Mouse (Mus musculus): ENCODE measurements at regions not wholly inside any gene's neighbourhood (a gene's known extent, or its start where the extent isn't known, plus 50 kb on each side); places are given as distances from the start of the nearest gene placed in this dataset.
"Not testable (repeated sequence)": the region's sequence is repeated elsewhere in the genome, so short reads cannot be mapped to it uniquely, and the experiment has no call there.

DNA sequence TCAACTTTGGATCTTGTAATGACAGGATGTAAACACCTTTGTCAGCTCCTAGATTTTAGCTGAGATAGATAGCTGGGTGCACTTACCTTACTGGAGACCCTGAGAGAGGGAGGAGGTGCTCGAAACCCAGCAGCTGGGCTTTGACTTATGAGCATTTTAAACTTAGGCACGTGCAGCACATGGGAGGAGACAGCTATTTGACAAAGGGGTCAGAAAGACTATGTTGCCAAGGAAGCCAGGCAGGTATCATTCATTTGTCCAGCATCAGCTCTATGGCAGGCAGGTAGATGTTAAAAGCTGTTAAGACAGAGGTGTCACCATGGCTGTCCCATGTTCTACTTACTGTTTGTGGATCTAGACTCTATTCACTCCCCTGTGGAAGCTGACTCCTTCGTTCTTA lies 120.0 kb upstream of the Tet2 start:
- no peak for DNase-seq (ENCODE audit: low read depth, low spot score)

DNA sequence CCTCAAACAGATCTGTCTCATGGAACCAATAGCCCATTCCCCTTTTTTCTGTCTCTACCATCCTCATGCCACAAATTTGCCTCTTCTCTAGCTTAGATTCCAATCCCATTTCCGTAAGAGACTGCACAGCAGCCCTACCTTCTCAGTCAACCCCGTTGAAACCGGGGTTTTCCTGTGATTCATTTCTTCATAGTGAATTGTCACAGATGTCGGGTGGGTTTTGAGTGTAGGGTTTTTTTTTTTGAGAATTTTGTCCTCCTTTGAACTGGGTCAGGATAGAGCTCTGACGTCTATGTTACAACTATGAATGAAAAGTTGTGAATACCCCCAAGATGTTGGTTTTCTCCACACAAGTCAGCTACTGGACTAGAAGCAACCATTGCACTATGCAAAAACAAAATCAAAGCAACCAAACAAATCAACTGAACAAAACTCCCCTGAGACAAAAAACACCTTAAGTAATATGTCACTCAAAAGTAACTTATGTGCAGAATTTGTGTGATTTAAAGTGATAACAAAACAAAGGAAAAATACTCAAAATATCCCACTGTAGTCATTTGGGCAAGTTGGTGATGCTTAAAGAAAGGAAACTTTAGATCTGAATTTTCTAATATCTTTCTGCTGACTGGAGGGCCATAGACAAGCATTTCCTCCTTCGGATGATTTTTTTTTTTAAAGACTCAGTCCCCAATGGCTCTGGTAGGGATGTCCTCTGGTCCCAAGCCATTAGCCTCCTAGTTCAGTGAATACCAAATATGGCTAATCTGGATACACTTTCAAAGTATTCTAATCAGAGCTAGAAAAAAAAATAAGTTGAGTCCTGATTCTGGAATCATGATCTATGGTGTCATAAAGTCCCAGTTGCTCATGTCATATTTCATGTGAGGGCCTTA lies 120.7 kb upstream of the Tet2 start:
- no peak for DNase-seq (ENCODE audit: low read depth, low spot score)

GRCm38 (mm10) chr3:133672742-133673447 lies 128.0 kb upstream of the Tet2 start:
- no peak for DNase-seq (ENCODE audit: low read depth, low spot score)

DNA sequence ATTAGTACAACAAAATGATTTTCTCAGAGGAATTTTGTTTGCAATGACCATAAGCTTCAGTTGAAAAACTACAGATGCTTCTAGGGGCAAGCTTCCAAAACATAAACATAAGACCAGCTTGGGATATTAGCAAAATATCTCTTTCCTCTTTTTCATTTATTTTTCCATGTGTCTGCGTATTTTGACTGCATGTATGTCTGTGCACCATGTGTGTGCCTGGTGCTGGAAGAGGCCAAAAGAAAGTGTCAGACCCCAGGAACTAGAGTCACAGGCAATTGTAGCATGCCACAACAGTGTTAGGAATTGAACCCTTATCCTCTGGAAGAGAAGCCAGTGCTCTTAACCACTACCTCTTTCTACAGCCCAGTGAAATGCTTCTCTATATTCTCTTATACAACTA lies 133.0 kb upstream of the Tet2 start:
- DNase-seq (ENCODE audit: low read depth, low spot score): no peak

GRCm38 (mm10) chr3:133679891-133680290 lies 135.0 kb upstream of the Tet2 start:
- no peak for DNase-seq (ENCODE audit: low read depth, low spot score)

DNA sequence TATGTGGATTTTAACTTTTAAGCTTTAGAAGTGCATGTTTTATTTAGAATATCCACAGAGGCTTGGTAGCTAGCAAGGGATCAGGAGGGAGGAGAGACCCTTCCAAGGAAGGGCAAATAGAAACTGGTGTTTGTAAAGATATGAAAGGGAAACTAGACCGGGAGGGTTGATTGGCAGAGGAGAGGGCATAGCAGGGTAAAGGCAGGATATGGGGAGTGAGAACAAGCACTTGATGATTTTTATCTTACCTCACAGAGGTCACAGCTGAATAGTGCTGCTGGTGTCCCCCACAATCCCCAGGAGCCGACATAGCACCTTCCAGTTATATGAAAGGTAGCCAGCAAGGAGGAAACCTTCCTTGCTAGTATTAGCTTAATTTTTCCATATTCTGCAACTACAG lies 135.4 kb upstream of the Tet2 start:
- no peak for DNase-seq (ENCODE audit: low read depth, low spot score)

GRCm38 (mm10) chr3:133680805-133681204 lies 135.9 kb upstream of the Tet2 start:
- DNase-seq (ENCODE audit: low read depth, low spot score): no peak

- no peak for DNase-seq (ENCODE audit: low read depth, low spot score)
These were observed 139.3 kb upstream of the Tet2 start for GRCm38 (mm10) chr3:133684196-133684743.

DNA sequence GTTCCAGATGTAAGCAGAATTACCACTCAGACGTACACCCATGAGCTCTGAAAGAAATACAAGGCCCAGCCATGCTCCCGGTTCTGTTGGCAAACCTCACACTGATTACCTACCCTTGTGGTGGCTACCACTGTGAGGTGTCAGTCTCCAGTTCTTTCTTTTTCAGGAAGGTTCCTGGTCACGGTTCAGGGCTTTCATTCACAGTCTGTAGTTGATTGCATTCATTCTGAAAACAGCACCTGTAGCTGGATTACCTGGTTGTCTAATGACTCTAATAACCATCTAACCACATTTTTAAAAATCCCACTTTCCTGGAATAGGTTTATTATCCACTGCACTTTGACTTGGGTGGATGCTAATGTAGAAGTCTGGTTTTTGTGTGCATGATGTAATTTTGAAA lies 139.8 kb upstream of the Tet2 start:
- no peak for DNase-seq (ENCODE audit: low read depth, low spot score)

DNA sequence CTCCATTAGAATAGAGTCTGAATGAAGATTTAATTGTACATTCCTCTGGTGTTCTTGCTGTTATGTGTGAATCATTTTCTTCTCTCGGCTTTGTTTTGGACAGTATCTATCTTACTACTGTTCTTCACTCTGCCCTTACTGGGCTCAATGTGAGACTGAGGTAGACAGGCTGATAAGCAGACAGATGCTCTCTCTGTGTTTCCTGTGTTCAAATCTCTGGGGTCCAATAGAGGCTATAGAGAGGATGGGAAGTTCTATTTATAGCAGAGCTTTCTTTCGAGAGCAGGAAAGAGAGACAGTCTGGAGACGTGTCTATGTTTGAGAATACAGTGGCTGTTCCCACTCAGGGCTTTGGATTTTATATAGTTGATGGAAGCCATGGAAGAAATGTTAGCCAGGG lies 140.5 kb upstream of the Tet2 start:
- DNase-seq (ENCODE audit: low read depth, low spot score): no peak

- no peak for DNase-seq (ENCODE audit: low read depth, low spot score)
These were observed 149.1 kb upstream of the Tet2 start for GRCm38 (mm10) chr3:133694057-133694456.

- no peak for DNase-seq (ENCODE audit: low read depth, low spot score)
These were observed 151.2 kb upstream of the Tet2 start for GRCm38 (mm10) chr3:133696122-133696521.

DNA sequence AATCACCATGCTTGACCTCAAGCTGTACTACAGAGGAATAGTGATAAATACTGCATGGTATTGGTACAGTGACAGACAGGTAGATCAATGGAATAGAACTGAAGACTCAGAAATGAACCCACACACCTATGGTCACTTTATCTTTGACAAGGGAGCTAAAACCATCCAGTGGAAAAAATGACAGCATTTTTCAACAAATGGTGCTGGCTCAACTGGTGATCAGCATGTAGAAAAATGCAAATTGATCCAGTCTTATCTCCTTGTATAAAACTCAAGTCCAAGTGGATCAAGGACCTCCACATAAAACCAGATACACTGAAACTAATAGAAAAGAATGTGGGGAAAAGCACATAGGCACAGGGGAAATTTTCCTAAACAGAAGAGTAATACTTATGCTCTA lies 159.9 kb upstream of the Tet2 start:
- not testable (repeated sequence) for DNase-seq (ENCODE audit: low read depth, low spot score)

GRCm38 (mm10) chr3:133711518-133711917 lies 166.6 kb upstream of the Tet2 start:
- DNase-seq (ENCODE audit: low read depth, low spot score): no peak

DNA sequence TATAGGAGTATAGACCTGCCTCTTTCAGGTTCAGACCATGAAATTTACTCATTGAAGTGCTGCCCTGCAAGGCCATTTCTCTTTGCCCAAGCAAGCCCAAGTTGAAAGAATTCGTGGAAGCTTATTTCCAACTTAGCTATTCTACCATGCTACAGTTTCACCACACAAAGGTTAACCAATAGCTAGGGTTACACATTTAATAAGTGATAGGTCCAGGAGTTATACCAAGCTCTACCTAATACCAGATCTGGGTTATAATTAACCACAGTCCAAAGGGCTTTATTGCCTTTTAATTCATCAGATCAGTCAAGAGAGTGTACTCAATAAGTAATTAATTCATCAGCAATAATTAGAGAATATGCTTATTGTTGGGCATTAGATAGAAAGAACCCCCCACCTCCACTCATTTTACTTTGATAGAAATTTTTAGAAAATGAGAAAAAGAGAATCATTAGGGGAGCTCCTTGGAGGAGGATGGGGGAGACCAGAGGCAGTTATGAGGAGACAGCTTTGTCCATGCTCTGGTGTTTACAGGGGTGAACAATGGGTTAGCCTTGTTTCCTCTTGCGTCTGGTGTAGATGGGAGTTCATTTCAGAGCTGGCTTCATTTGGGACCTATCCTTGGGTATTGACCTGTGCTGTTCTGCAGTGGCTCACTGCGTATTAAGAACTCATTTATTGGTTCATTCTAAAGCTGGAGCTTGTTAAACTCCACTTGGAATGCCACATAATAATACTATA lies 177.8 kb upstream of the Tet2 start:
- DNase-seq (ENCODE audit: low read depth, low spot score): no peak

- no peak for DNase-seq (ENCODE audit: low read depth, low spot score)
These were observed 181.9 kb upstream of the Tet2 start for GRCm38 (mm10) chr3:133726831-133727230.

DNA sequence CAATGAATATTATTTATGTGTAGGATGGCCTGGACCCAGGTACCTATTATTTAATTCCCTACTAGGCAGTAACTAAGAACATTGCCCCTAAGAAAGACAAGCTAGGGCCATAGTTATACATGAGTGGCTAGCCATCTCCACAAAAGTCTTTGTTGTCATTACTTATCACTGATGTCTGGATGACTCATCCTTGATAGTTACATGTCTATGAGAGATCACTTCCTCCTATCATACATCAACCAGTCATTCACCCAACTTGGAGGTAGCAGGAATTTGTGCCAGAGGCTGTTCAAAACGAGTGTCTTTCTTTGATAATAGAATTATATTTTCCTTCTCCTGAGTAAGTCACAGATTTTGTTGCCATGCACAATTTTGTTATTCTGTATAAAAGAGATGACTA lies 190.7 kb upstream of the Tet2 start:
- no peak for DNase-seq (ENCODE audit: low read depth, low spot score)

- no peak for DNase-seq (ENCODE audit: low read depth, low spot score)
These were observed 194.0 kb upstream of the Tet2 start for GRCm38 (mm10) chr3:133738936-133739335.

DNA sequence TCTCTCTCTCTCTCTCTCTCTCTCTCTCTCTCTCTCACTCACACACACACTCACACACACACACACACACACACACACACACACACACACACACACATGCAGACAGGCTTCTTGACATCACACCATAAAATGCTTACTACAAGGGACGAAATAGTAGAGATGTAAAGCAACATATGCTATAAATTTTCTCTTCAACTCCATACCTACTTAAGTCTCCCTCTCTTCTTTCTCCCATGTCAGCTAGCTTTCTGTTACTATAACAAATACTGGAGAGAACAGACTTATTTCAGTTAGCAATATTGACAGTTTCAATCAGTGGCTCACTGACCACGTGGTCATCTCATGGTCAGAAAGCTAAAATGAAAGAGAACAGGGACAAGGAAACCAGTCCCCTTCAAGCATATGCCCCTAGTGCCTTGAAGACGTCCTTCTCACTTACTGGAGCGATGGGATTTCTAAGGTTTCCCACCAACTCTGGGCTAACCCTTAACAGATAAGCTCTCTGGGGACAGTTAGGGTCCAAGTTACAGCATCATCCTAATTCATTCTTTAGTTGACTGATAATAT lies 199.7 kb upstream of the Tet2 start:
- no peak for DNase-seq (ENCODE audit: low read depth, low spot score)

GRCm38 (mm10) chr3:133748756-133749737 lies 204.1 kb upstream of the Tet2 start:
- no peak for DNase-seq (ENCODE audit: low read depth, low spot score)
